Mouse (Mus musculus): Measurements from ENCODE around the gene Trafd1. TPM values are rescaled to one million over a fixed set of nuclear protein-coding genes. Genes with fewer than 3 reads are reported as not detected.
"Not testable (repeated sequence)": the region's sequence is repeated elsewhere in the genome, so short reads cannot be mapped to it uniquely, and the experiment has no call there.

Trafd1 gene
- polyA plus RNA-seq, 1 experiment from 2014 or later: 116 TPM

DNA sequence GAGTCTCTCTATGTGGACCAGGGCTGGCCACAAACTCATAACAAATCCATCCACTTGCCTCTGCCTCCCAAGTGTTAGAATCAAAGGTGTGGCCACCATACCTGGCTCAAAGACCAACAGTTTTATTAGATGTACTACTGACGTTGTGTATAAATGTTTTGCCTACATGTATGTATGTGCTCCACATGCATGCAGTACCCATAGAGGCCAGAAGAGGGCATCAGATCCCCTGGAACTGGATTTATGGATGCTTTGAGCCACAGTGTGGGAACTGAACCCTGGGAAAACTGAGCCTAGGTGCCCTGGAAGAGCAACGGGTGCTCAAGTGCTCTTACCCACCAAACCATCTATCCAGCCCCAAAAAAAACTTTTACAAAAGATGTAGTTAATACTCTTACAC is 4.7 kb downstream of the Trafd1 start:
- H3K9ac ChIP-seq: no peak overlapping the region
- no peak overlapping the region for H3K27ac ChIP-seq
- ATAC-seq (ENCODE audit: low FRiP score): no peak
- peaks cover 5% of the 10 kb centered on the region for H3K9me3 ChIP-seq (replicated peaks)
- no peak overlapping the region for H3K4me2 ChIP-seq (replicated peaks)
- no peak overlapping the region for H3K4me3 ChIP-seq
- 93% methylated on average over 2 of the region's 2 CpGs for WGBS
- peaks cover 14% of the 10 kb centered on the region for H3K4me1 ChIP-seq
- peaks cover 64% of the 10 kb centered on the region for H3K36me3 ChIP-seq
- H3K27me3 ChIP-seq: no peaks in the 10 kb centered on the region

- H3K27ac ChIP-seq: no peak overlapping the region
- peaks cover 7% of the 10 kb centered on the region for H3K4me1 ChIP-seq
- 95% methylated on average over 13 of the region's 13 CpGs for WGBS
- H3K4me3 ChIP-seq: no peak overlapping the region
- H3K27me3 ChIP-seq: no peaks in the 10 kb centered on the region
- H3K9ac ChIP-seq: no peak overlapping the region
- peaks cover 5% of the 10 kb centered on the region for H3K9me3 ChIP-seq (replicated peaks)
- no peak for ATAC-seq (ENCODE audit: low FRiP score)
- H3K4me2 ChIP-seq (replicated peaks): no peak overlapping the region
- peaks cover 80% of the 10 kb centered on the region for H3K36me3 ChIP-seq
Observed at GRCm38 (mm10) chr5:121378678-121379256, 6.7 kb downstream of the Trafd1 start.

- H3K9me3 ChIP-seq (replicated peaks); ATAC-seq (ENCODE audit: low FRiP score); H3K27ac ChIP-seq; H3K4me1 ChIP-seq; H3K9ac ChIP-seq; H3K27me3 ChIP-seq; H3K4me2 ChIP-seq (replicated peaks); H3K4me3 ChIP-seq: not testable (repeated sequence)
- 74% methylated on average over 5 of the region's 5 CpGs for WGBS
- peaks cover 92% of the 10 kb centered on the region for H3K36me3 ChIP-seq
Observed at GRCm38 (mm10) chr5:121376972-121377371, 8.5 kb downstream of the Trafd1 start.

DNA sequence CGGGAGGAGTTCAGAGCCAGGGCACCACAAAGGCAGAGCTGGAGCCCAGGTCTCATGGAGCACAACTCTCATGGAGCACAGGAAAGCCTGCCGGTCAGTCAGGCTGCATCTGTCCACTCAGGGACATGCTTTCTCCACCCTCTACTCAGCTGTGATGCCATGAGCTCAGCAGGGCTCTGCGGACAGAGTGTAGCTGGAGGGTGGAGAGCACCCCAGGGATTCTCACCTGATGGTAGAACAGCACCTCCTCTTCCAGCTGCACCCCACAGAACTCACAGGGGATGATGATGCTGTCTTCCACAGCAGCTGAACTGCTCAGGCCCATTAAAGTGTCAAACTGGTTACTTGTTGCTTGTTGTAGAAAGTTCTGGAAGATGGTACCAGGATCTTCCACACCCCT is 10.6 kb downstream of the Trafd1 start:
- WGBS: 89% methylated on average over 3 of the region's 3 CpGs

GRCm38 (mm10) chr5:121371712-121372111 is 13.7 kb downstream of the Trafd1 start:
- H3K4me1 ChIP-seq: no peaks in the 10 kb centered on the region
- H3K4me2 ChIP-seq (replicated peaks): no peak overlapping the region
- WGBS: 91% methylated on average over 6 of the region's 6 CpGs
- no peak overlapping the region for H3K4me3 ChIP-seq
- H3K27me3 ChIP-seq: no peaks in the 10 kb centered on the region
- ATAC-seq (ENCODE audit: low FRiP score): no peak
- no peak overlapping the region for H3K27ac ChIP-seq
- peaks cover 85% of the 10 kb centered on the region for H3K36me3 ChIP-seq
- H3K9ac ChIP-seq: no peak overlapping the region
- no peaks in the 10 kb centered on the region for H3K9me3 ChIP-seq (replicated peaks)

More for the DNA sequence above, 10.6 kb downstream of the Trafd1 start:
- Histone ChIP-seq H3K9ac (no peak overlapping the region), H3K27me3 (no peaks in the 10 kb centered on the region), H3K4me1 (no peaks in the 10 kb centered on the region), H3K27ac (no peak overlapping the region), H3K9me3 (replicated peaks) (no peaks in the 10 kb centered on the region), H3K4me3 (no peak overlapping the region), H3K36me3 (peaks cover 88% of the 10 kb centered on the region), H3K4me2 (replicated peaks) (no peak overlapping the region)
- no peak for ATAC-seq (ENCODE audit: low FRiP score)

DNA sequence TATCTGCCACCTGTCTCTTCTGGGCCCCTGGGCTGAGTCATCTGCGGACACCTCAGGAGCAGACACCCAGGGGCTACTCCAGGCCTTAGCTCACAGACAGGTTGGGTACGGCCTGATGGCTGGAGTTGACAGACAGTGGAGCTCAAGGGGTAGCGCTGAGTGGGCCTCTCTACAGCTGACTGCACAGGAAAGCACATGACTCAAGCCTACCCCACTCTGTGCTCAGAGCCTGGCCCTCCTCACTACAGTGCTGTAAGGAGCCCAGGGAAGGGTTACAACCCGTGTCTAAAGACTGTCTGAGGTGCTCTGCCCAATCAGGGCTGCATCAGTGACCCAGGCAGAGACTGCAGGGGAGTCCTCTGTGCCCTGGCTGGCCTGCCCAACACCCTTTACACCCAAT is 18.2 kb downstream of the Trafd1 start:
- H3K27ac ChIP-seq: no peak overlapping the region
- H3K4me2 ChIP-seq (replicated peaks): no peak overlapping the region
- no peak for ATAC-seq (ENCODE audit: low FRiP score)
- 87% methylated on average over 4 of the region's 4 CpGs for WGBS
- no peak overlapping the region for H3K4me3 ChIP-seq
- H3K27me3 ChIP-seq: no peaks in the 10 kb centered on the region
- no peaks in the 10 kb centered on the region for H3K4me1 ChIP-seq
- H3K9ac ChIP-seq: no peak overlapping the region
- peaks cover 90% of the 10 kb centered on the region for H3K36me3 ChIP-seq
- H3K9me3 ChIP-seq (replicated peaks): no peaks in the 10 kb centered on the region

- peaks cover 90% of the 10 kb centered on the region for H3K36me3 ChIP-seq
Observed at GRCm38 (mm10) chr5:121366449-121367225, 18.8 kb downstream of the Trafd1 start.

DNA sequence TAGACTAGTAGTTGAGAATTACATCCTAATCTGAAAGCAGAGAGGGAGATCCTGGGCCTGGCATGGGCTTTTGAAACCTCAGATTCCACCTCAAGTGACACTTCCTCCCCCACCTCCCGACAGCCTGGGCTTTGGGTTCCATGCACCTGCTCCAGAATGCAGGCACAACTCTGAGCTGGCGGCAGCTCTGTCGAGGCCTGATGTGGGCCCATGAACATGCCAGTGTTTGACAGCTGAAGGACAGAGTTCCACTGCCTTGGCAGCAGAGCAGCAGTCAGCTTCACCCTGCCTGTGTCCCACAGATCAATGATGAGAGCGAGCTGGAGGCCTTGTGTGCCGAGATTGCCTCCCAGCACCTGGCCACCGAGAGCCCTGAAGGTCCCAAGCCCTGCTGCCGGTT is 22.0 kb downstream of the Trafd1 start:
- Histone ChIP-seq H3K27me3 (no peaks in the 10 kb centered on the region), H3K9ac (no peak overlapping the region), H3K36me3 (peaks cover 98% of the 10 kb centered on the region), H3K4me3 (no peak overlapping the region), H3K9me3 (replicated peaks) (no peaks in the 10 kb centered on the region), H3K4me1 (no peaks in the 10 kb centered on the region), H3K4me2 (replicated peaks) (no peak overlapping the region), H3K27ac (no peak overlapping the region)
- 96% methylated on average over 7 of the region's 7 CpGs for WGBS
- no peak for ATAC-seq (ENCODE audit: low FRiP score)

More at GRCm38 (mm10) chr5:121366449-121367225, 18.8 kb downstream of the Trafd1 start:
- H3K27ac ChIP-seq: no peak overlapping the region
- no peak for ATAC-seq (ENCODE audit: low FRiP score)
- H3K9ac ChIP-seq: no peak overlapping the region
- no peak overlapping the region for H3K4me3 ChIP-seq
- H3K27me3 ChIP-seq: no peaks in the 10 kb centered on the region
- no peaks in the 10 kb centered on the region for H3K4me1 ChIP-seq
- H3K4me2 ChIP-seq (replicated peaks): no peak overlapping the region
- 86% methylated on average over 16 of the region's 16 CpGs for WGBS
- no peaks in the 10 kb centered on the region for H3K9me3 ChIP-seq (replicated peaks)

- 88% methylated on average over 5 of the region's 5 CpGs for WGBS
- Histone ChIP-seq H3K36me3 (peaks cover 99% of the 10 kb centered on the region), H3K4me2 (replicated peaks) (no peak overlapping the region), H3K27ac (no peak overlapping the region), H3K4me3 (no peak overlapping the region), H3K9me3 (replicated peaks) (no peaks in the 10 kb centered on the region), H3K9ac (no peak overlapping the region), H3K4me1 (no peaks in the 10 kb centered on the region), H3K27me3 (no peaks in the 10 kb centered on the region)
- ATAC-seq (ENCODE audit: low FRiP score): no peak
Observed at GRCm38 (mm10) chr5:121361696-121362095, 23.7 kb downstream of the Trafd1 start.

DNA sequence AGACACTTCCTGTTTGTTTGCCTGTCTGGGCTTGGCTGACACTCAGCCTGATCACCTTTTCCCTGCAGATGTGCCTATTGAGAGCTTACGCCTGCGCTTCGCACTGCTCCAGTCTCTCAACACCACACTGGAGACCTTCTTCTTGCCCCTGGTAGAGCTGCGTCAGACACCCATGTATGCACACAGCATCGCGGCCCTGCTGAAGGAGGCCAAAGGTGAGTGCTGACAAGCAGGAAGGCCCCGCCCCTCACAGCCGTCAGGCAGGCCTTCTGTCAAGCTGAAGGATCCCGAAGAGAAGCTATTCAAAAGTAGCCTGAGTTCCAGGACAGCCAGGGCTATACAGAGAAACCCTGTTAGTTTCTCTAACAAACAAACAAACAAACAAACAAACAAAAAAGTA is 26.2 kb downstream of the Trafd1 start:
- no peaks in the 10 kb centered on the region for H3K4me1 ChIP-seq
- WGBS: 81% methylated on average over 9 of the region's 9 CpGs
- no peak overlapping the region for H3K4me3 ChIP-seq
- no peak overlapping the region for H3K27ac ChIP-seq
- H3K36me3 ChIP-seq: peaks cover 99% of the 10 kb centered on the region
- H3K4me2 ChIP-seq (replicated peaks): no peak overlapping the region
- ATAC-seq (ENCODE audit: low FRiP score): no peak
- no peaks in the 10 kb centered on the region for H3K9me3 ChIP-seq (replicated peaks)
- H3K9ac ChIP-seq: no peak overlapping the region
- no peaks in the 10 kb centered on the region for H3K27me3 ChIP-seq

DNA sequence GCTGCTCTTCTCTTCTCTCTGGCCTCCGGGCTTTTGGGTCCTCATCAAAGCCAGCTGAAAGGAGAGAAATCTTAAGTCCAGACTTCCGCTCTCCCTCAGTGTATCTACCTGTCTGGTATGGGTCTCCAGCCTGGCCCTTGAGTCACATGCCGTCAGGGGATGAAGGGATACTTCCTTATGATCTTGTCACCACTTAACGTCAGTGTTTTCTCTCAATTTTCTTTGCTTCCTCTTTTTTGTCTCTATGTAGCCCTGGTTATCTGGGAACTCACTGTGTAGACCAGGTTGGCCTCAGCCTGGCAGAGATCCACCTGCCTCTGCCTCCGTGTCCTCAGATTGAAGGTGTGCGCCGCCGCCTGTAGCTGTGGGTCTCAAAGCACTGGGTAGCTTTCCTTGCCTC is 41.4 kb downstream of the Trafd1 start:
- no peak for ATAC-seq (ENCODE audit: low FRiP score)
- Histone ChIP-seq H3K9me3 (replicated peaks) (no peaks in the 10 kb centered on the region), H3K36me3 (peaks cover 90% of the 10 kb centered on the region), H3K9ac (no peak overlapping the region), H3K4me1 (0 out of 2 replicates have a peak, but pooled peaks cover 3% of the 10 kb centered on the region), H3K27me3 (no peaks in the 10 kb centered on the region), H3K4me3 (no peak overlapping the region), H3K27ac (no peak overlapping the region), H3K4me2 (replicated peaks) (no peak overlapping the region)
- 97% methylated on average over 8 of the region's 8 CpGs for WGBS

GRCm38 (mm10) chr5:121342490-121342889 is 42.9 kb downstream of the Trafd1 start:
- Histone ChIP-seq H3K9me3 (replicated peaks) (no peaks in the 10 kb centered on the region), H3K27ac (no peak overlapping the region), H3K4me2 (replicated peaks) (no peak overlapping the region), H3K4me1 (0 out of 2 replicates have a peak, but pooled peaks cover 3% of the 10 kb centered on the region), H3K9ac (no peak overlapping the region), H3K27me3 (no peaks in the 10 kb centered on the region), H3K4me3 (no peak overlapping the region), H3K36me3 (peaks cover 90% of the 10 kb centered on the region)
- WGBS: 93% methylated on average over 11 of the region's 11 CpGs
- ATAC-seq (ENCODE audit: low FRiP score): no peak

All from hindbrain, embryonic 12.5 days (tissue).